Mouse (Mus musculus) layer of hippocampus, adult 9-10 months (tissue): ENCODE measurements around the gene Pdcd1lg2.

Source experiments
- DNase-seq: peaks from one replicate; pipeline ENCODE4 v3.0.0; 2022; ENCODE audit warnings: low spot score

The Pdcd1lg2 gene

DNA sequence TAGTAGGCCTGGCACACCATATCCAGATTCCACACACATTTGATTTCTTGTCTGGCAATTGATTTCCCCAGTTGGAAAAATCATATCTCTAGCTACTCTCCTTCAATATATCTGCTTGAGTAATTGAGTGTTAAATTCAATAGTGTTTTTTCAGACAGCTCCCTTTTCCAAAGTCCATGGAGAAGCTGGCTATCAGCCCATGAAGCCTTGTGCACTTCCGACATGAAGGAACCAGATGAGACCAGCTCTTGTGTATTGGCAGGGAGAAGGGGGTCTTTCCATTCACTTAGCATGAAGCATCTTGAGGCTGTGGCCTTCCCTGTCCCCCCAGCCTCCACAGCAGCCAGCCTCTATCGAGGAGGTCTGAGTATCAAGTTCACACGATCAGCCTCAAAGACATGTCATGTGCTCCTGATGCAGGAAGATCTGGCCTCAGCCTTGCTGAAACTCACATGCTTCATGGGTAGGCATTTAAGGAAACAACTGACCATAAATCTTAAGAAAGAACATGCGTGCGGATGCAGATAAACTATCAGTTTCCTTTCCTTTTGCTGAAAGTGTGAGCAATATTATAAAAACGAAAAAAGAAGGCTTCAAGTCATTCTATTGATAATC lies 88.2 kb downstream of the Pdcd1lg2 start:
- DNase-seq: no peak

DNA sequence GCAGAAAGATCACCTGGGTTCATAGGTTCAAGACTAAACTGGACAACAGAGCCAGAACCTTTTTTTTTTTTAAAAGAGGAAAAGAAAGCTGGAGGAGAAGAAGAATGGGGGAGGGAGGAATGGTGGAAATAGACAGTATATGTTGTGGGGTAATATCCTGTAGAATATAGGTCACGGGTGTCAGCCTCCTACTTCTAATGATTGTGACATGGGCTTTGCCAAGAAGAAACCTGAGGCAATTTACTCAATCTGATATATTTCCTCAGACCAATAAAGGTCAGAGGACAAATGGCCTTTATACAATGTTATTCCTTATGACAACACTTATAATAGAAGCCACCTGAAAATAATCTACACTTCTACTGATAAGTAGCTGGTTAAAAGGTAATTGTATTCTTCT lies 89.6 kb downstream of the Pdcd1lg2 start:
- DNase-seq: no peak

DNA sequence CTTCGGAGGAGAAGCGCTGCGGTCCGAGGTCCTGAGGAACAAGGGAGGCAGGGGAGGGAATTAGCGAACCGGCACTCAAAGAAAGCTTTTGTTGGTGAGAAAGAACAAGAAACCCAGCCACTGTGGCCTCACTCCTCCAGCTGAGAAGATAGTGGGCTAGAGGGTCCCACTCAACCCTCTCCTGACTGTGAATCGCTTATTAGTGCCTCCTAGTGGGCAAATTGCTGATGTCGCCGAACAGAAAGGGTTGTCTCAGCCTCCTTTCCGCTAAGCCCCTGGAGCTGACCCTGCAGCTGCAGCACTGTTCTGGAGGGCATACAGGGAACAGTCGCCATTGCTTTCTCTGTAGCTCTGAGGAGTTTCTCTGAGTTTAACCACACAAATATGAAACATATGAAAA lies 90.4 kb downstream of the Pdcd1lg2 start:
- no peak for DNase-seq

DNA sequence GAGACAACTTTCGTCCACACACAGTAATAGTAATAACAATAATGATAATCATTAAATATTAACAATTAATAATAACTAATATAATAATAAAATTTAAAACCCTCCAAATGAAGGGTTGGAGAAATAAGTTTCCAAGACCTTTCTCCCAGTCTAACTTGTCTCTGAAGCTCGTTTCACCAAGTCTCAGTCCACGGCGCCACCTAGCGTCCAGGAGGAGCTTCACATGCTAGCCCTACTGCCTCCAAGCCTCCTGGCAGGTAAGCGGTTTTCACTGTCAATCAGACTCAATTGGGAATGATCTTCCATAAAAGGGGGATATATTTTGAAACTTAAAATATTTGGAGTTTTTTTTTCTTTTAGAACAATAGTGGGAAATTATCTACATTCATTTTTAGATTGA lies 90.8 kb downstream of the Pdcd1lg2 start:
- DNase-seq: peak; percentile 74

DNA sequence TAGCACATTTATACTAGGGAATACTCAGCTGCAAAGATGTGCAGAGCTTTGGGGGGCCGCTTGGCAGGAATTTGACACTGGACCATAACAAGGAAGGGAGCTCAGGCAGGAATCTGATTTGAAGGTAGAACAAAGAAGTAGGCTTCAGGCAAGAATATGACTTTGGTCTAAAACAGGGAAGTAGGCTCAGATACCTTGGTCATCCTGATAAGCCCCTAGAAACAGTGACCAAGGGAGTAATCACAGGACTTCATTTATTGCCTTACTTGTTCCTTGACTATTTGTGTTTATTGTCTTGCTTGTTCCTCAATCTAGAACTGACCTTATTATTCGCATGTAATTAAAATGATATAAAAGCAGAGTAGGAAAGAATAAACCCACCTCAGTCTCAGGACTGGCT lies 93.4 kb downstream of the Pdcd1lg2 start:
- no peak for DNase-seq

DNA sequence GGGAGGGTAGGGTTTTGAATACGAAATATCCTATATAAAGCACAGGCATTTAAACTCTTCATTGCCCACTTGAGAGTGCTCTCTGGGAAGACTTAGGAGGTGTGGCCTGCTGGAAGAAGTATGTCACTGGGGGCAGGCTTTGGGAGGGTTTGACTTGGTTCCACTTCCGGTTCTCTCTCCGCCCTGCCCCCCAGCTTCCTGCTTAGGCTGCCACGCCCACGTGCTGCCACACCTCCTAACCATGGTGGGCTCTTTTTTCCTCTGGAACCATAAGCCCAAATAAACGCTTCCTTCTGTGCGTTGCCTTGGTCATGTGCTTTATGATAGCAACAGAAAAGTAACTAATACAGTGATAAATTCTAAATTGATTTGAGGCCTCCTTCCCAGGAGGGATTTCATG lies 94.9 kb downstream of the Pdcd1lg2 start:
- DNase-seq: no peak

DNA sequence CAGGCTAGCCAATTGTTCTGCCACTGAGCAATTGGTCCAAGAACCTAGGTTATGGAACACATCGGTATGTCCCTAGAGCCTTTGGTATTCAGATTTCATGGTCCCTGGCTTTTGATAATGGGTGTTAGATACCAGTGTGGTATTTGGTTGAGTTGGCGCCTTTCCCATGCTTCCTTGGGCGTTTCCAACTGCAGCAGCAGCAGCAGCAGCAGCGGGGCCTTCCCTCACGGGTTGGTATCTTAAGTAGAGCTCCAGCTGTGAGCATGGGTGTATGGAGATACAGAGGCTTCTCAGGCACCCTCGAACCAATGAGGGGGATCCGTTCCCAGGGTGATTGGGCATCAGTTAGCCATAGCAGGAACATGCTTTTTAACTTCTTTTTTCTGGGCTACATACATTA lies 97.5 kb downstream of the Pdcd1lg2 start:
- no peak for DNase-seq

DNA sequence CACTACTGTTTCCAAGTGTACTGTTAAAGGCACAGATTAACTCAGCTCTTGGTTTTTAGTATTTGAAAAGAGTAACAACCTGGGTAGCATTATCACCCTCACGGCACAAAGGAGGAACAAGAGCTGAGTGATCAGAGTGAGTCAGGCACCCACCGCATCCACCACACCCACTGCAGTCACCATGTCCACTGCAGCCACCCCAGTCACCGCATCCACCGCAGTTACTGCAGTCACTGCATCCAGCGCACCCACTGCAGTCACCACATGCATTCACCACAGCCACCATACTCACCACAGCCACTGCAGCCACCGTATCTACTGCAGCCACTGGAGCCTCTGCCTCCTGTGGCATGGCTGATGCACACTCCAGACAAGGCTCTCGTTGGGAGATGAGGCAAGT lies 99.1 kb downstream of the Pdcd1lg2 start:
- no peak for DNase-seq

DNA sequence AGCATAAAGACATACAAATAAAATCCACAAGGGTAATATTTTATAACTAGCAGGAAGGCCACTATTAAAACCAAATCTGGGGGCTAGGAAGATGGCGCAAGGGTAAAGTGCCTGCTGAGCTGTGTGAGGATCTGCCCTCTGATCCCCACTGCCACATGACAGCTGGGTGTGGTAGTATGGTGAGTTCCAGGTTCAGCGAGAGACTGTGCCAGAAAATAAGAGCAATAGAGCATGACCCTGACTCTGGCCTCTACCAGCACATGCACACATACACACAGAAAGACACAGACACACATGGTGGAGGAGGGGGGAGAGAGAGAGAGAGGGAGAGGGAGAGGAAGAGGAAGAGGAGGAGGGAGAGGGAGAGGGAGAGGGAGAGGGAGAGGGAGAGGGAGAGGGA lies 101.1 kb downstream of the Pdcd1lg2 start:
- DNase-seq: no peak

DNA sequence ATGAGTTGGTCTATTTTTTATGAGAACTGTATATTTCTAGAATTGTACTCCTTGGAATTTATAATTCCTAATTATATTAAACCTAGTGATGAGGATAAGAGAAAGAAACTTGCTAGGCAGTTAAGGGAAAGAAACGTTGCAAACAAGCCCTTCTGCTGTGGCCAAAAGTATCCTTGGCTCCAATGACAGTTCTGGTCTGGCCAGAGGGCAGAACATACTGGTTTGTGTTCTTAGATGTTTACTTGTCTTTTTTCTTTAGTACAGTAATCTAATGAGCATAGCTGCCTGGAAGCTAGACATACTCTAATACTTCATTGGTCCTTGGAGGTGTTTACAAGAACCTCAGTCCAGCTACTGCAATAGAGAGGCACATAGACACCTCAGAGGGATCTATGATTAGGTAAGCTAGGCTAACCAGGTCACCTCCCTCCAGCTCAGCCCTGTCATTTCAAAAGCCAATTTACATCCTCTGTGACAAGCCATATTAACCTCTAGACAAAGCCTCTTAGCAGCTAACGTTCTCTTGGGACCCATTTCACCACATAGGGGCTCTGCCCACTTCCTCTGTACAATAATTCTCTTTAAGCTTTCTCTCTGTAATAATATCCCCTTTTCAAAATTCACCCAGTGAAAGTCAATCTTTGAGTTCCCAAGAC lies 102.5 kb downstream of the Pdcd1lg2 start:
- no peak for DNase-seq

DNA sequence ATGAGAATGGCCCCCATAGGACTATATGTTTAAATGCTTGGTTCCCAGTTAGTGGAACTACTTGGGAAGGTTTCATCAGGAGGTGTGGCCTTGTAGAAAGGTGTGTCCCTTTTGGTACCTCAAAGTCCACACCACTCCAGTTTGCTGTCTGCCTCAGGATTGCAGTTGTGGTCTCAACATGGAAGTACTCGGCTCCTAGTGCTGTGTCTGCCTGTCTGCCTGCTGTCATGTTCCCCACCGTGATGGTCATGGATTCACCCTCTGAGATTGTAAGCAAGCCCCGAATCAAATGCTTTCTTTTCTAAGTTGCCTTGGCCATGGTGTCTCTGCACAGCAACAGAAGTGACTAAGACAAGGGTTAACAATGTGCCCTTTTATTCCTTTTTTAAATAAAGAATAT lies 103.4 kb downstream of the Pdcd1lg2 start:
- DNase-seq: no peak

DNA sequence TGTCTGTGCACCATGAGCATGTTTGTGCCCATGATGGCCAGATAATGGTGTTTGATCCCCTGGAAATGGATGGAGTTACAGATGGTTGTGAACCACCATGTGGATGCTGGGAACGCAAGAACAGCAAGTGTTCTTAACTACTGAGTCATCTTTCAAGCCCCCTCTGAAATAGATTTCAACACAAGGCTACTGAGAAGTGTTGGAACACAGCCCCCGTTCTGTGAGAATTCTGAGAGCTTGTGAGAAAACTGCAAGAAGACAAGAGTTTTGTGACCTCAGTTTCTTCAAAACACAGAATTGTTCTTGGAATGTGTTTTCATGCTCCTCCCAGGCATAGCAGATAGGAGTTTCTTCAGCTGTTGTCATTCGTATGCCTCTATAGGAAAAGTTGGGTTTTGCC lies 104.7 kb downstream of the Pdcd1lg2 start:
- no peak for DNase-seq

DNA sequence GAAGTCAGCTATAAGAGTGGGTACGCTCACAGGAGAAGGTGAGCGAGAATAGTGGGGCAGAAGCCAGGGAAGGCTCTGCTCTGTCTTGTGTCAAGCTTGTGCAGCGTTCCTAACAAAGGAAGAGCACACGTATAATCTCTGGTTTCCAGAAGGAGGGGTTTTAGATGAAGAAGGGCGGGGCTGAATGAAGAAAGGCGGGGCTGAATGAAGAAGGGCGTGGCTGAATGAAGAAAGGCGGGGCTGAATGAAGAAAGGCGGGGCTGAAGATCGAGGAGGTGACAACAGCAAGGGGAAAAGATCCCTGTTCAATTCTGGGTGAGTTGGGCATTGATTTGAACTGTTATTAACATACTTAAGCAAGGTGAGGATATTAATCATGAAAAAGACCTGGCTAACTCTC lies 105.3 kb downstream of the Pdcd1lg2 start:
- DNase-seq: no peak

DNA sequence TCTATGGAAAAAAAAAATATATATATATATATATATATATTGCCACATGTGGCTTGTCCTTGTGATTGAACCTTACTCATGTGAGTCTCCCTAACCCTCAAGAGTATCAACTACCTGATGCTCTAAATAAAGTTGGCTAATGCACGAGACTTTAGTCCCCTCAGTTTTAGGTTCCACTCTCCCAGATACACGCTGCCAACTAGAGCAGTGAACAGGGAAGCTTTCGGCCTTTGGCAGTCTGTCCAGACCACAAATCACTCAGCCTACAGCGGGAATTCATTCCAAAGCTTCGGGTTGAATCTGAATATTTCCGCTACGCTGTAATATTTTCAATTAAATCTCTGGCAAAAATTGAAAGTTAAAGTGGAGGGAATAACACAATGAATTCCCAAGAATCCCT lies 107.7 kb downstream of the Pdcd1lg2 start:
- DNase-seq: no peak

DNA sequence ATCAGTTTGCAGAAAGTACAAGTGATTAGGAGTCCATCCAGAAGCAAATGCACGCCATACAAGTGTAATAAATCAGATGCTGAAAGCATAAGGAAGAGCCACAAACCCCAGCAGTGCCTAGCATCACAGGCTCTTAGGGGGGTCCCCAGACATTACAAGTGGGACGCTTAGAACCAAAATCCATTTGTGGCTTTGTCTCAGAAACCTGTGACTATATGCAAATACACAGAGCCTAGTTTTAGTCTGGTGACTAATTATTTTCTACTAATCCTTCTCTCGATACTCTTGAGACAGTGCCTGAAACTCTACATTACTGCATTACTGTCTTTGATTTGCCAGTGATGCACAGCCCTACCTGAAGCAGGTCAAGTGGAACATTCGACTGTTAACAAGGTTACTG lies 108.2 kb downstream of the Pdcd1lg2 start:
- DNase-seq: no peak
